Mouse (Mus musculus): ENCODE results near the gene Ak2. TPM values are rescaled to one million over a fixed set of nuclear protein-coding genes. Genes with fewer than 3 reads are reported as not detected.

Gene Ak2
- polyA plus RNA-seq, 1 experiment = 8.1 TPM

DNA sequence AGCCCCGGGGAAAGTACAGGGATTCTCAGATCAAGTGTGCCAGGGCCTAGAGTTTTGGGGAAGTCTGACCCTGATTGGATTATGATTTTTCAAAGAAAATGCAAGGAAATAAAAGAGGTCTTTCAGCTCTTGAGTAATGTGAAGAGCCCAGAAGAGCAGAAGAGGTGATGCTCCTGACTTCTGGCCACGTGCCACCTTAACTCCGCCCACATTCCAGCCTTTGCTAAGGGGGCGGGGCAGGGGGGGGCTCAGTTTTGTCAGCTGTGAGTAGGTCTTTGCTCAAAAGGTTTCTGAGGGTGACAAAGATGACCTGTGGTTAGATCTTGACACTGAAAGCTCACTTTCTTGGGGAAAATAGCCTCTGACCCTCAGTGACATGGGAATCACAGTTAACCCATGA, 24.6 kb downstream of the Ak2 start:
- peaks cover 2% of the 10 kb centered on the region; the same call in 1 of the 2 replicates for H3K4me1 ChIP-seq (ENCODE audit: control insufficient read depth)
- peaks cover 4% of the 10 kb centered on the region; the same call in 1 of the 2 replicates for H3K36me3 ChIP-seq (ENCODE audit: control insufficient read depth)

DNA sequence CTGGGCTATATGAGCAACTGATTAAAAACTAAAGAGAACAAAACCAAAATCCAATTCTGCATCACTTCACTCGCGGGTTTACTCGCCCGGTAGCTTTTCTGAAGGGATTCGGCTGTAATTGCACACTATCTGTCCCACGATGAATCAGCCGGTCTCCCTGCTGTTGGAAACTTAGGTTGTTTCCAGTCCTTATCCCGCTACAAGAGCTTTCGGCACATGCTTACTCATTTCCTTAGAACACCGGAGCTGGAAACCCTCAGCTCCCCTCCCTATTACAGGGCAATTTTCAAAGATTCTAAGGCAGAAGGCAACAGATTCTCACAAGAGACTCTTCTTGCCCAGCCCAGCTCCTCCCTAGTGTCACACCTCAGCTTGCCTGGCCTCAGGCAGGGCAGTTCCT, 25.4 kb downstream of the Ak2 start:
- Histone ChIP-seq H3K4me3 (replicated peaks) (no peak overlapping the region), H3K4me1 (ENCODE audit: control insufficient read depth) (peaks cover 2% of the 10 kb centered on the region; the same call in 1 of the 2 replicates), H3K36me3 (ENCODE audit: control insufficient read depth) (no peaks in the 10 kb centered on the region), H3K27me3 (ENCODE audit: control insufficient read depth) (peaks cover 12% of the 10 kb centered on the region), H3K9me3 (ENCODE audit: control insufficient read depth, low read length) (no peaks in the 10 kb centered on the region)
- TF ChIP-seq GATA1 (IDR thresholded peaks at IDR 0.05; ENCODE audit: low read length) (no peak), TAL1 (IDR thresholded peaks at IDR 0.05; ENCODE audit: low read length) (no peak)

More for the DNA sequence above, 24.6 kb downstream of the Ak2 start:
- no peak overlapping the region for H3K4me3 ChIP-seq (replicated peaks)
- H3K27me3 ChIP-seq (ENCODE audit: control insufficient read depth) = peaks cover 12% of the 10 kb centered on the region
- TF ChIP-seq TAL1 (IDR thresholded peaks at IDR 0.05; ENCODE audit: low read length) (no peak), GATA1 (IDR thresholded peaks at IDR 0.05; ENCODE audit: low read length) (no peak)
- H3K9me3 ChIP-seq (ENCODE audit: control insufficient read depth, low read length) = no peaks in the 10 kb centered on the region

DNA sequence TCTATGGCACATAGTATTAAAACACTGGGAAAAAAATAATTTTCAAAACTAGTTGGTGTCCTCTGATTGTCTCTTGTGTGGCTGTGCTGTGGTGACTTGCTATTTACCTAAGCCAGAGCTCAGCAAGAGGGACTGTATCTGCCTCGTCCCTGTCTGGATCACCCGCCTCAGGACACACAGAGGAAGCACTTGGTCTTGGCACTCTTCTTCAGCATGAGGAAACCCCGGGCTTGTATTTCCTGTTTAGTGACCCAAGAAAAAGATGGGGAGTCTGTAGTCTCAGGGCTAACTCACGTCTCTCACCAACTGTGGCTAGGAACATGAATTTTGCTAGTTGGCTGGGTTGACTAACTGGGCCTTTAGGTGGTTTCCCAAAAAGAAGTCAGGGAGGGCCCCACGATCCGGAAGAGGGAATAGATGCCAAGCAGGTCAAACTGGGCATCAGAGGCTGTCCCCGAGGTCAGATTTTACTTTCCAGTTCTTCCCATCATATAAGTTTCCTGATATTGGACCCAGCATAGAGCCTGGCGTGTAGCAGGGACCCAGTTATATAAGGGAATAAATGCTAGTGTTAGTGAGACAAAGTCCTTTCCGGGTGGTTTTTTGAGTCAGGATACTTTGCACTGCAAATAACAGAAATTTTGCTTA, 27.2 kb downstream of the Ak2 start:
- H3K4me1 ChIP-seq (ENCODE audit: control insufficient read depth) = peaks cover 3% of the 10 kb centered on the region
- H3K4me3 ChIP-seq (replicated peaks) = no peak overlapping the region

DNA sequence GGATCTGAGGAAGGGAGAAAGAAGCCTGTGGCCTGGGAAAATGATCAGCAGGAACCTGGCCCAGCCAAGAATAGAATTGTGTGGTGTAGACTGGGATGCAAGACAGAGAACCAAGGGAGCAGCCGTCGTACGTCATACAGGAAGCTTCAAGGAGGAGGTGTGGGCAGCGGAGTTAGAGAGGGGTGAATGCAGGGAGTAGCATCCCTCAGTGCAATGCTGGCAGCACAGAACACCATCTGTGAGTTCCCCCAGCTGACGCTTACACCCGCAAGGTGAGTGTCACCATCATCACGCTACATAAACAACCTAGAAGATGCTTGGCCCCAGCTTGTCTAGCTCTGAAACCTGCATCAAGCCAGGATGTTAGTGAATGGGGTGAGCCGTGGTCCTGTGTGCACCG, 28.0 kb downstream of the Ak2 start:
- Histone ChIP-seq H3K27me3 (ENCODE audit: control insufficient read depth) (peaks cover 12% of the 10 kb centered on the region), H3K4me1 (ENCODE audit: control insufficient read depth) (peaks cover 6% of the 10 kb centered on the region), H3K4me3 (replicated peaks) (no peak overlapping the region), H3K36me3 (ENCODE audit: control insufficient read depth) (no peaks in the 10 kb centered on the region), H3K9me3 (ENCODE audit: control insufficient read depth, low read length) (no peaks in the 10 kb centered on the region)
- TF ChIP-seq GATA1 (IDR thresholded peaks at IDR 0.05; ENCODE audit: low read length) (no peak), TAL1 (IDR thresholded peaks at IDR 0.05; ENCODE audit: low read length) (no peak)

More for the DNA sequence above, 27.2 kb downstream of the Ak2 start:
- Histone ChIP-seq H3K36me3 (ENCODE audit: control insufficient read depth) (no peaks in the 10 kb centered on the region), H3K27me3 (ENCODE audit: control insufficient read depth) (peaks cover 12% of the 10 kb centered on the region), H3K9me3 (ENCODE audit: control insufficient read depth, low read length) (no peaks in the 10 kb centered on the region)
- TF ChIP-seq TAL1 (IDR thresholded peaks at IDR 0.05; ENCODE audit: low read length) (no peak), GATA1 (IDR thresholded peaks at IDR 0.05; ENCODE audit: low read length) (no peak)

DNA sequence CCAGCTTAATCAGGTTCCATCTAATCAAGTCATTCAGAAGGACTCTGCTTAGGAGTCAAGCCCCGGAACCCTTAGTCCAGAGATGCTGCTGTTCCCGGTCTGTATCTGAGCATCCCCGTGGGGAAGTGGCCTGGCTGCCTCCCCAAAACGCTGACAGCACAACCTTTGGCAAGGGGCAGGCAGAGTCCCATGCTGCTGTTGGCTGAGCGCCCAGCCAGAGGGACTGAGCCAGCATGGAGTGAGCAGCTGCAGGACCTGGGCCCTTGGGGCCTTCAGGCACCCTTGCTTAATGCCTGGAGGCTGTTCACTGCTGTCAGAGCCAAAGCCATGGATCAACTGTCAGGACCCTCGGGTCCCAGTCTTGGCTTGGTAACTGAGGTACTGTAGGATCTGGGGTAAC, 28.7 kb downstream of the Ak2 start:
- H3K9me3 ChIP-seq (ENCODE audit: control insufficient read depth, low read length) = no peaks in the 10 kb centered on the region
- peaks cover 10% of the 10 kb centered on the region for H3K4me1 ChIP-seq (ENCODE audit: control insufficient read depth)
- TF ChIP-seq GATA1 (IDR thresholded peaks at IDR 0.05; ENCODE audit: low read length) (no peak), TAL1 (IDR thresholded peaks at IDR 0.05; ENCODE audit: low read length) (no peak)
- peaks cover 12% of the 10 kb centered on the region for H3K27me3 ChIP-seq (ENCODE audit: control insufficient read depth)
- no peak overlapping the region for H3K4me3 ChIP-seq (replicated peaks)
- H3K36me3 ChIP-seq (ENCODE audit: control insufficient read depth) = no peaks in the 10 kb centered on the region

DNA sequence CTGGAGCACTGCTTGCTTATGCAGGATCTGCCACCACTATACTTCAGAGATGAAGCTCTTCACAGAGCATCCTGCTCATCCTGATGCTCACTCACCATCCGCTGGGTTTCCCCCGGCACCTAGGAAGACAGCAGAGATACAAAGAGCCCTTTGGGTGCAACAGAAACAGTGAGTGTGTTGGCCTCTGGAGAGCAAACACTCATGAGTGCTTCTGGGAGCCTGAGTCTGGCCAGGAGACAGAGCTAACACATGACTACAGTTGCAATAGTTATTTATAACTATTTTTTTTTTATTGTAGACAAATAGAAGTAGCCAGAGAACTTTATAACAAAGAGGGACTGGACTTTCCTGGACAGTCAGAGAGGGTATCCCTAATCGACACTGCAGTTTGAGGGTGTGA, 29.7 kb downstream of the Ak2 start:
- TF ChIP-seq TAL1 (IDR thresholded peaks at IDR 0.05; ENCODE audit: low read length) (no peak), GATA1 (IDR thresholded peaks at IDR 0.05; ENCODE audit: low read length) (no peak)
- Histone ChIP-seq H3K9me3 (ENCODE audit: control insufficient read depth, low read length) (no peaks in the 10 kb centered on the region), H3K36me3 (ENCODE audit: control insufficient read depth) (no peaks in the 10 kb centered on the region), H3K4me1 (ENCODE audit: control insufficient read depth) (peaks cover 10% of the 10 kb centered on the region), H3K4me3 (replicated peaks) (no peak overlapping the region), H3K27me3 (ENCODE audit: control insufficient read depth) (peaks cover 10% of the 10 kb centered on the region)

DNA sequence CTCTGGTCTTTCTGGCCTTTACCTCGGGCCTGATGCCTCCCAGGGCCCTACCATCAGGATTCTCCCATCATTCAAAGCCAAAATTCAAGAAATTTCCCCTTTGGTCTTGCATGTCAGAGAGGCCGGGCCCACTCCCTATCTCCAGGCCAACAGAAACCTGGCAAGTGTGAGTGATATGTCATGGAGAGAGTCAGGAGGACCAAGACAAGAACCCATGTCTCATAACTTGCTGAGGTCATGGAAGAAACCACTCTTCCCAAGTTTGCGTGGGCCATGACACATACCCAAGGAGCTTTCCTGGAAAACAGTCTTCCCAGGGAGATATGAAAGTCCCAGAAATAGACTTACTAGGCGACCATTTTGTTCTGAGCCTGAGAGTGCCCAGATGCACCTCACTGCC, 30.1 kb downstream of the Ak2 start:
- H3K27me3 ChIP-seq (ENCODE audit: control insufficient read depth) = peaks cover 10% of the 10 kb centered on the region
- H3K9me3 ChIP-seq (ENCODE audit: control insufficient read depth, low read length) = no peaks in the 10 kb centered on the region
- no peak overlapping the region for H3K4me3 ChIP-seq (replicated peaks)
- no peak for TF ChIP-seq TAL1 (IDR thresholded peaks at IDR 0.05; ENCODE audit: low read length)
- TF ChIP-seq GATA1 (IDR thresholded peaks at IDR 0.05; ENCODE audit: low read length) = no peak
- no peaks in the 10 kb centered on the region for H3K36me3 ChIP-seq (ENCODE audit: control insufficient read depth)
- H3K4me1 ChIP-seq (ENCODE audit: control insufficient read depth) = peaks cover 10% of the 10 kb centered on the region

DNA sequence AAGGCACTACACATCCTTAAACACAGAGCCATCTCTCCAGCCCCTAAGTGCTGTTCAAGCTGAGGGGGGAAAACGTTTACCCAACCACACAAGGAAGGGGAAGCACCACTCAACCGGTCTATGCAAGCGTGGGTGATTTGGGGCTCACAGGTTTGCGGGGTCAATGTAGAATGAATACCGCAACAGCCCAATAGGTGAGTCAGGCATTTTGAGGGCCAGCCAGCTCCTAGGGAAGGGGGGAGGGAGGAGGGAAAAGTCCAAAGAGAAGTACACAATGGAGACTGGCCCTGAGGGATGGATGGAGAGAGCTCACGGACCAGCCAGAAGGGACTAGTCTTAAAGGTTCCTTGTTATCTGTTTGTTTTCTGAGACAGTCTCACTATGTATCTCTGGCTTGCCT, 32.1 kb downstream of the Ak2 start:
- Histone ChIP-seq H3K9me3 (ENCODE audit: control insufficient read depth, low read length) (no peaks in the 10 kb centered on the region), H3K36me3 (ENCODE audit: control insufficient read depth) (no peaks in the 10 kb centered on the region), H3K4me3 (replicated peaks) (no peak overlapping the region), H3K27me3 (ENCODE audit: control insufficient read depth) (peaks cover 7% of the 10 kb centered on the region; the same call in 1 of the 2 replicates), H3K4me1 (ENCODE audit: control insufficient read depth) (peaks cover 8% of the 10 kb centered on the region)
- TF ChIP-seq TAL1 (IDR thresholded peaks at IDR 0.05; ENCODE audit: low read length) = no peak
- TF ChIP-seq GATA1 (IDR thresholded peaks at IDR 0.05; ENCODE audit: low read length) = no peak

DNA sequence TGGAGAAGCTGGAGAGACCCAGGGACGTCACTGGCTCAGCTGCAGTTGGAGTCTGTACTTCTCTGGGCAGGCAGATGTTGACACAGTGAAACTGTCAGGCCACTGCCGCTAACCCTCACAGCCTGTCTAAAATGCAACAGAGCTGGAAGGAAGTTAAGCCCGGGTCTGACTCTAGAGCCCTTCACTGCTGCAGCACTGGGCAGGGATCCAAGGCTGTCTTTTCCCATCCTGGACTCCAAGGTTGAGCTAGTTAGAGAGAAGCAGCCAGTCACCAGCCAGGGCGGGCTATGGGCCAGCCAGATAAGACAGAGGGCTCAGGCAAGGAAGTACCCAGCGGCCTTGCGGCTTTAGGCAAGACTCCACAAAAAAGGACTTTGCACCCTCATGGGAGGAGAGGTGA, 33.0 kb downstream of the Ak2 start:
- TF ChIP-seq GATA1 (IDR thresholded peaks at IDR 0.05; ENCODE audit: low read length) = no peak
- no peak for TF ChIP-seq TAL1 (IDR thresholded peaks at IDR 0.05; ENCODE audit: low read length)
- H3K4me3 ChIP-seq (replicated peaks) = no peak overlapping the region

DNA sequence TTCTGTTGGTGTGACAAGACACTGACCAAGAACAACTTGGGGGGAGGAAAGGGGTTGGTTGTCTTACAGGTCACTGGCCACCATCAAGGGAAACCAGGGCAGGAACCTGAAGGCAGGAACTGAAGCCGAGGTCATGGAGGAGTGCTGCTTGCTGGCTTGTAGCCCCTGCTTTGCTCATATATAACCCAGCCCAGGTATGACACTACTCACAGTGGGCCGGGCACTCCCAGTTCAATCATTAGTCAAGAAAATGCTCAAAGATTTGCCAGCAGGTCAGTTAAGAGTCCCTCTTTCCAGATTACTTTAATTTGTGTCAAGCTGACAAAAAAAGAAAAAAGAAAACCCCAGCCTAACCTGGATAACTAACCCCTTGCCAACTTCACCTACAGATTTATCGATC, 33.9 kb downstream of the Ak2 start:
- H3K4me1 ChIP-seq (ENCODE audit: control insufficient read depth) = peaks cover 8% of the 10 kb centered on the region
- TF ChIP-seq TAL1 (IDR thresholded peaks at IDR 0.05; ENCODE audit: low read length) = no peak
- TF ChIP-seq GATA1 (IDR thresholded peaks at IDR 0.05; ENCODE audit: low read length) = no peak
- no peaks in the 10 kb centered on the region for H3K36me3 ChIP-seq (ENCODE audit: control insufficient read depth)
- no peaks in the 10 kb centered on the region for H3K27me3 ChIP-seq (ENCODE audit: control insufficient read depth)
- H3K9me3 ChIP-seq (ENCODE audit: control insufficient read depth, low read length) = no peaks in the 10 kb centered on the region
- no peak overlapping the region for H3K4me3 ChIP-seq (replicated peaks)

More for the DNA sequence above, 33.0 kb downstream of the Ak2 start:
- H3K4me1 ChIP-seq (ENCODE audit: control insufficient read depth) = peaks cover 8% of the 10 kb centered on the region
- no peaks in the 10 kb centered on the region for H3K9me3 ChIP-seq (ENCODE audit: control insufficient read depth, low read length)
- peaks cover 7% of the 10 kb centered on the region; the same call in 1 of the 2 replicates for H3K27me3 ChIP-seq (ENCODE audit: control insufficient read depth)
- no peaks in the 10 kb centered on the region for H3K36me3 ChIP-seq (ENCODE audit: control insufficient read depth)
